Mouse (Mus musculus): ENCODE measurements around the gene Fyn. TPM values are rescaled to one million over a fixed set of nuclear protein-coding genes. Genes with fewer than 3 reads are reported as not detected.

Gene Fyn
- total and polyA plus RNA-seq, 2 experiments from 2014 or later, result 10.8 to 24.1 TPM

DNA sequence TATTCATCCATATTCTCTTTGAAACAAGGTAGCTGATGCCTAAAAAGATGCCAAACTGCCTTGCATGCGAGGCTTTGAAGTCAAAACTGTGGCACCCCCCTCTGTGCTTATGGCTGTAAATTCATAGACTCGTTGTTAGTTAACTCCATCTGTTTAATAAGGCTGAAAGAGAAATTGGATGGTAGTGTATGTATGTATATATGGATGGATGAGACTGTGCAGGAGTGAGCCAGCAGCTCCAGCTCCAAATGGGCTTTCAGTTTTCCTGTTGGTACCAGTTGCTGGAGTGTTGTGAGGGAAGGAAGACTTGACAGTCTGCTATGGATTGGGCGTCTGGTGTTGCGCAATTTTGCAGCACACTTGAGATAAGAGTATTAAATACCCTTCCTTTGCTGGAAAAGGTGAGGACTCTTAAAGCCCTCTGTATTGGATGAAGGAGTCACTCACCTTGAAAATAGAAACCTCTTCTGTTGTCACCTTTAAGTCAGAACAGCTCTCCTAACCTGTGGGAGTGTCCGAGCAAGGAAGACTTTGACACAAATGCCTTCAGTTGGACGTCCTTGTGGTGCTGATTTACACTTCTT is 24.3 kb downstream of the Fyn start:
- Histone ChIP-seq H3K27ac (ENCODE audit: low read depth) (no peak overlapping the region), H3K36me3 (replicated peaks; ENCODE audit: control insufficient read depth, insufficient read depth, low read length) (peaks cover 20% of the 10 kb centered on the region), H3K4me2 (ENCODE audit: low read depth, low read length) (no peak overlapping the region), H3K4me1 (ENCODE audit: control insufficient read depth, insufficient read depth) (peaks cover 17% of the 10 kb centered on the region), H3K9me3 (replicated peaks; ENCODE audit: control insufficient read depth, low read length) (0 out of 2 replicates have a peak, but pooled peaks cover 9% of the 10 kb centered on the region), H3K4me3 (ENCODE audit: low read depth, low read length) (no peak overlapping the region), H3K9ac (replicated peaks; ENCODE audit: low read depth, low read length) (no peak overlapping the region), H3K27me3 (ENCODE audit: control insufficient read depth, insufficient read depth, low read length) (no peaks in the 10 kb centered on the region)
- TF ChIP-seq CTCF (IDR thresholded peaks at IDR 0.05; ENCODE audit: low read depth) (no peak), EP300 (IDR thresholded peaks at IDR 0.05; ENCODE audit: low read depth) (no peak)
- DNase-seq (ENCODE audit: low spot score), result no peak
- 74% methylated on average over 6 of the region's 6 CpGs for WGBS
- no peak for ATAC-seq (ENCODE audit: insufficient read depth, low read depth)

DNA sequence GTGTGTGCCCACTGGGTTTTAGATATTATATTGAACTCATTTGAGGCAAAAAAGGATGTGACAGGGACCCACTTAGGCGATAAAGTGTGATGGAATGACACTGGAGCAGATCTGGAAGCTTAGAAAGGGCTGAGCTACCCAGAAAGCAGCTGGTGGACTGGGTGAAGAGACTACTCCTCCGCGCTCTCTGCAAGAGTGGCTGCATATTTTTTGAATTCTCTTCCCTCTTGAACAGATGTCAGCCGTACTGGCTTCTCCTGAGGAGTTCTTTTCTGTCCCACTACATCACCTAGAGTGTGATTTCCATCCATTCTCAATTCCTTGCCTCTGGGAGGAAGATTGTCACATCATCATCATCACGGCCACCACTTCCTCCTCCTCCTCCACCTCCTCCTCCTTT is 26.9 kb downstream of the Fyn start:
- Histone ChIP-seq H3K9ac (replicated peaks; ENCODE audit: low read depth, low read length) (no peak overlapping the region), H3K36me3 (replicated peaks; ENCODE audit: control insufficient read depth, insufficient read depth, low read length) (peaks cover 25% of the 10 kb centered on the region), H3K4me3 (ENCODE audit: low read depth, low read length) (no peak overlapping the region), H3K27me3 (ENCODE audit: control insufficient read depth, insufficient read depth, low read length) (no peaks in the 10 kb centered on the region), H3K4me2 (ENCODE audit: low read depth, low read length) (no peak overlapping the region), H3K9me3 (replicated peaks; ENCODE audit: control insufficient read depth, low read length) (0 out of 2 replicates have a peak, but pooled peaks cover 9% of the 10 kb centered on the region), H3K4me1 (ENCODE audit: control insufficient read depth, insufficient read depth) (no peaks in the 10 kb centered on the region), H3K27ac (ENCODE audit: low read depth) (no peak overlapping the region)
- ATAC-seq (ENCODE audit: insufficient read depth, low read depth) (no peak), DNase-seq (ENCODE audit: low spot score) (no peak)
- no peak for TF ChIP-seq EP300 (IDR thresholded peaks at IDR 0.05; ENCODE audit: low read depth)
- TF ChIP-seq CTCF (IDR thresholded peaks at IDR 0.05; ENCODE audit: low read depth), result no peak
- WGBS, result 88% methylated on average over 5 of the region's 5 CpGs

DNA sequence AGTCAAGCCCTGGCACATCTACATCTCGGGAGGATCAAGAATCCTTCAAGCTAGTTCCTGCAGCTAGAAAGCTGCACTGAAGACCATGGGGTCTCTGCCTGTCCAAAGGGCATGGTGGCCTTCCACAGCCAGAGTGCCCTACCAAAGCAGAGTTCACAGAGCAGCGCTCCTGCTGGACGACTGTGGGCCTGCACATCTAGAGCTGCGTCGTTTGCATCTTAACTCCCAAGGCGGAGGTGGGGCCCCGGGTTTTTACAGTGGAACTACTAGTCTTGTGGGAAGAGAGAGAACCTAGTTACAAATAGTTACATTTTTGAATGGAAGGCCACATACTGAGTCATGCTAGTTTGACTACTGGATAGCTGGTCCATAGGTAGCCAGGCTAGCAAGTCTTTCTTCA is 30.3 kb downstream of the Fyn start:
- 74% methylated on average over 7 of the region's 7 CpGs for WGBS
- no peak overlapping the region for H3K27ac ChIP-seq (ENCODE audit: low read depth)
- H3K27me3 ChIP-seq (ENCODE audit: control insufficient read depth, insufficient read depth, low read length), result no peaks in the 10 kb centered on the region
- H3K36me3 ChIP-seq (replicated peaks; ENCODE audit: control insufficient read depth, insufficient read depth, low read length), result peaks cover 15% of the 10 kb centered on the region
- no peaks in the 10 kb centered on the region for H3K9me3 ChIP-seq (replicated peaks; ENCODE audit: control insufficient read depth, low read length)
- ATAC-seq (ENCODE audit: insufficient read depth, low read depth), result no peak
- no peak overlapping the region for H3K4me3 ChIP-seq (ENCODE audit: low read depth, low read length)
- H3K4me2 ChIP-seq (ENCODE audit: low read depth, low read length), result no peak overlapping the region
- H3K4me1 ChIP-seq (ENCODE audit: control insufficient read depth, insufficient read depth), result 0 out of 2 replicates have a peak, but pooled peaks cover 5% of the 10 kb centered on the region
- DNase-seq (ENCODE audit: low spot score), result no peak
- H3K9ac ChIP-seq (replicated peaks; ENCODE audit: low read depth, low read length), result no peak overlapping the region
- TF ChIP-seq EP300 (IDR thresholded peaks at IDR 0.05; ENCODE audit: low read depth) (no peak), CTCF (IDR thresholded peaks at IDR 0.05; ENCODE audit: low read depth) (no peak)

DNA sequence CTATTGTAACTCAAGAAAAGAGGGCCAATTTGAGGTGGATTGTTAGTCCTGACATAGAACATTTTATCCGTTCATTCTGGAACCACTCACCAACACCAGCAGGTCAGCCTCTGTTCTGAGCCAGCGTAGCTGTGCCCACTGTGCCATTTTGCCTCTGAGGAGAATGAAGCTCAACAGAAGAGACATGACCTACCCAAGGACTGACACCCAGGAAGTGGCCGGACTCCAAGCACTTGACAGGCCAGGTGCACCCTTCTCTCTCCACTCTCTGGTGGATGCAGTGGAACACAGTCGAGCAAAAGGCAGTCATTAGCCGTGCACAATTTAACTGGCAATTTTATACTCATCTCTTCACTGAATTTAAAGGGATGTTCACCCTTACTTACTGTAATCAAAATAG is 31.5 kb downstream of the Fyn start:
- no peak overlapping the region for H3K4me2 ChIP-seq (ENCODE audit: low read depth, low read length)
- H3K27ac ChIP-seq (ENCODE audit: low read depth), result no peak overlapping the region
- TF ChIP-seq CTCF (IDR thresholded peaks at IDR 0.05; ENCODE audit: low read depth) (no peak), EP300 (IDR thresholded peaks at IDR 0.05; ENCODE audit: low read depth) (no peak)
- no peak overlapping the region for H3K9ac ChIP-seq (replicated peaks; ENCODE audit: low read depth, low read length)
- 90% methylated on average over 5 of the region's 5 CpGs for WGBS
- H3K36me3 ChIP-seq (replicated peaks; ENCODE audit: control insufficient read depth, insufficient read depth, low read length), result peaks cover 13% of the 10 kb centered on the region
- DNase-seq (ENCODE audit: low spot score), result no peak
- no peaks in the 10 kb centered on the region for H3K27me3 ChIP-seq (ENCODE audit: control insufficient read depth, insufficient read depth, low read length)
- H3K4me3 ChIP-seq (ENCODE audit: low read depth, low read length), result no peak overlapping the region
- no peak for ATAC-seq (ENCODE audit: insufficient read depth, low read depth)
- H3K9me3 ChIP-seq (replicated peaks; ENCODE audit: control insufficient read depth, low read length), result no peaks in the 10 kb centered on the region
- H3K4me1 ChIP-seq (ENCODE audit: control insufficient read depth, insufficient read depth), result 0 out of 2 replicates have a peak, but pooled peaks cover 9% of the 10 kb centered on the region

DNA sequence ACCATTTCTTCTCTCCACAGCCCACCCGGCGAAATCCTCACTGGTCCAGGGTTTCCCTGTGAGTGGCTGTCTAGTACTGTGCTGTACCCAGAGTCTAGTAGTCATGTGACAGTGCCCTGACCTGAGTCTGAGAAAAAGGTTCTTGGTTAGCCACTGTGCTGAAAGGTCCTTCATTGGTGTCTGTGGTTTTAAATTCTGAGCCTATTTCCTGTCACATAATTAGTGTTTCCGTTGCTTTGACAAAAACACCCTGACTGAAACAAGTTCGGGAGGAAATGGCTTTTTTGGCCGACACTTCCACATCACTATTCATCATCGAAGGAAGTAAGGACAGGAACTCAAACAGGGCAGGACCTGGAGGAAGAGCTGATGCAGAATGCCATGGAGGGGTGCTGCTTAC is 33.8 kb downstream of the Fyn start:
- no peak for TF ChIP-seq CTCF (IDR thresholded peaks at IDR 0.05; ENCODE audit: low read depth)
- no peak for TF ChIP-seq EP300 (IDR thresholded peaks at IDR 0.05; ENCODE audit: low read depth)
- Histone ChIP-seq H3K36me3 (replicated peaks; ENCODE audit: control insufficient read depth, insufficient read depth, low read length) (peaks cover 7% of the 10 kb centered on the region), H3K27ac (ENCODE audit: low read depth) (no peak overlapping the region), H3K27me3 (ENCODE audit: control insufficient read depth, insufficient read depth, low read length) (no peaks in the 10 kb centered on the region), H3K4me2 (ENCODE audit: low read depth, low read length) (no peak overlapping the region), H3K9ac (replicated peaks; ENCODE audit: low read depth, low read length) (no peak overlapping the region), H3K9me3 (replicated peaks; ENCODE audit: control insufficient read depth, low read length) (no peaks in the 10 kb centered on the region), H3K4me1 (ENCODE audit: control insufficient read depth, insufficient read depth) (peaks cover 26% of the 10 kb centered on the region), H3K4me3 (ENCODE audit: low read depth, low read length) (no peak overlapping the region)
- DNase-seq (ENCODE audit: low spot score), result no peak
- WGBS, result 71% methylated on average over 6 of the region's 6 CpGs
- ATAC-seq (ENCODE audit: insufficient read depth, low read depth), result no peak

DNA sequence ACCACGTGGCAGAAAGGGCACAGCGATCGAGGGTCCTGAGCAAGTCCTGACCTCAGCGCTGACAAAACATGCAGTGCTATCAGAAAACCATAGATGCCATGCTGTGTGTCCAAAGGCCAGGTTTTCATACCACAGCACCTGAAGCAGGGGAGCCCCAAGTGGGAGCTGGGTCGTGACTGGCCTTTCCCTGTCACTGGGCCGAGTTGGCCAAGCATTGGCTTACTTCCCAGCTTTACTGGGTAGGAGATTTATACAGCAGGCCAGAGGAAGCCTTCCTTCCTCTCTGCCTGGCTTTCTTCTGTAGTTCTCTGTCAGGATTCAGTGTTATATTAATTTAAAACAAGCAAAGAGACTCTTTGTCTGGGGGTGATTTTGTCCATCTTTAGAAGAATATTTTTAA is 35.1 kb downstream of the Fyn start:
- Histone ChIP-seq H3K9me3 (replicated peaks; ENCODE audit: control insufficient read depth, low read length) (no peaks in the 10 kb centered on the region), H3K4me2 (ENCODE audit: low read depth, low read length) (no peak overlapping the region), H3K4me1 (ENCODE audit: control insufficient read depth, insufficient read depth) (peaks cover 26% of the 10 kb centered on the region), H3K36me3 (replicated peaks; ENCODE audit: control insufficient read depth, insufficient read depth, low read length) (peaks cover 7% of the 10 kb centered on the region), H3K27ac (ENCODE audit: low read depth) (no peak overlapping the region), H3K9ac (replicated peaks; ENCODE audit: low read depth, low read length) (no peak overlapping the region), H3K27me3 (ENCODE audit: control insufficient read depth, insufficient read depth, low read length) (no peaks in the 10 kb centered on the region), H3K4me3 (ENCODE audit: low read depth, low read length) (no peak overlapping the region)
- TF ChIP-seq CTCF (IDR thresholded peaks at IDR 0.05; ENCODE audit: low read depth), result no peak
- TF ChIP-seq EP300 (IDR thresholded peaks at IDR 0.05; ENCODE audit: low read depth), result no peak
- no peak for ATAC-seq (ENCODE audit: insufficient read depth, low read depth)
- DNase-seq (ENCODE audit: low spot score), result no peak
- WGBS, result 57% methylated on average over 6 of the region's 6 CpGs
